Mouse (Mus musculus) monocyte, adult 2 months (primary cell): ENCODE data around the gene Mcm6.

ENCODE experiments used
- DNase-seq, 2 experiments: peaks; one replicate each; pipeline ENCODE4 v3.0.0; 2022; ENCODE audit warnings: low spot score in 2 of 2, low read depth in 1 of 2

Mcm6 gene

GRCm38 (mm10) chr1:128359554-128360376 lies at the start of gene Mcm6:
Gene Mcm6 (minus strand): TSS chr1:128359664.
- peak; percentile 82 to 87 for DNase-seq

DNA sequence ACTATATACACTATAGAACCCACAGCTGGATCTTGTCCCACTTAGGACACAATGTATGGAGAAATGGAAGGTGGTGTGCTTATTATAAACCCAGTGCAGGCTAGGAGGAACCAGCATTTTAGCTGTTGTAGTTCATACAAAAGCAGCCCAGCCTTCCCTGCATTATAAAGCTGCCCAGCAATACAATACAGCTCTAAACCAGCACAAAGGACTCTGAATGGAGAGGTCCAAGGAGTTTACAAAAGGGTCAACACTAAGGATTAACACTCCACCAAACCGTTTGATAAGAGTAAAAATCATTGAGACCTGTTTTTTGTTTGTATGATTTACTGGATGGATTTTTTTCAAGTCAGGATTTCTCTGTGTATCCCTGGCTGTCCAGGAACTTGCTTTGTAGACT lies 47.4 kb upstream of the Mcm6 start:
- DNase-seq, result no peak

- DNase-seq, result no peak
These were observed 46.2 kb upstream of the Mcm6 start for GRCm38 (mm10) chr1:128405675-128406074.

GRCm38 (mm10) chr1:128405041-128405481 lies 45.6 kb upstream of the Mcm6 start:
- DNase-seq, result no peak

DNA sequence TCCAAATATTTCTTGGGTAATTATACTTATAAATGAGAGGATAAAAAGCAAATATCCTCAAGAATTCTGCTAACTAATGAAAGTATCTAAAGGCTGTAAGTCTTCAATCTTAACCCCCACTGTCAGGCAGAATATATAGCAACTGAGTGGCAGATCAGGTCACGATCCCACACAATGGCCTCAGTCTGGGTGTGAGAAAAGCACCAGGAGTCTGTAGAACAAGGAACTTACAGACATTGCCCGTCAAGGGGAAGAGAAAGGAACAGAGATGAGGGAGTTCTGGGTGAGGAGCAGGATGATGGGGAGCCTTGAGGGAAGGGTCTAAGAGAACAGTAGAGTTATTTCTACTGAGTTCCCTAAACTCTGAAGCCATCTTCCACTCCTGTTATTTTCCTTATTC lies 41.5 kb upstream of the Mcm6 start:
- DNase-seq, result no peak

DNA sequence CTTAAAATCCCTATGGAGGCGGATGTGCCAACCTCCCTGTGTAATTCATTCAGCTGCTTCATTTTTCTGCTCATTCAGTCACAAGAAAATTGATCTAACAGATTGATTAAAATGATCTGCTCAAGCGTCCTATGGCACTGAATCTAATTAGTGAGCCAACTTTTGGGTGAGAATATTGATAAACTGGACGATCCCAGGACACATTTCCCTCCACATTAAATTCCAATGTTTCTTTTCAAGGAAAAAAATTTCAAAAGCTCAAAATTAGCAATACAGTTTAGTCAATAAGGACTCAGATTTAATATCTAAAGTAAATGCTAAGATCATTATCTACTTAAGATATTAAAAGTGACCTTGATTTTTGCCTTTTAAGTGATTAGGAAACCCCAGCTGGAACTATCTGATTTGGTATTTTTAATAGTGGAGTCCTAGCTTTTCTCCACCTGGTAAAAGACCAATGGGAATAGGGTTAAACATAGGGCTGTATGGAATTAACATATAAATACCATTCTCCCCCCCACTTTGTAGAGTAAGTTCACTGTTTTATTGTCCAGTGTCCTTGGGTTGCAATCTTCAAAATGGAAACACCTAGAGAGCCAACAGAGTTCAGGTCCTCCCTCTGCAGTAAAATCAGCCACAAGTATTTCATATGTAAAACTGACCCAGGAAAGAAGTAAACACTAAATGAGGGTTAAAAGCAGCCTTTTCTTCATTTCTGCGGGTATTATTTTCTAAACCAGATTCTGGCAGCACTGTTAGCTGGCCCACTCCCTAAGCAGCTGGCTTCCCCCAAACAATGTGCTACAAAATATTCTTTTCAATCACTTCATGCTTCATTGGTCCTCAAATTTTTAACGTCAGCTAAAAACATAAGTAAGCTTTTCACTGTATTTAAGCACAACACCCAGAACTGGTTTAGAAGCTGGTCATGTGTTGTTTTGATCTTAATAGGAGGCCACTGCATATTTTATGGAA lies 40.8 kb upstream of the Mcm6 start:
- no peak for DNase-seq

- DNase-seq, result no peak
These were observed 39.4 kb upstream of the Mcm6 start for GRCm38 (mm10) chr1:128398738-128399445.

GRCm38 (mm10) chr1:128394657-128395056 lies 35.2 kb upstream of the Mcm6 start:
- DNase-seq, result no peak

- DNase-seq, result no peak
These were observed 32.9 kb upstream of the Mcm6 start for GRCm38 (mm10) chr1:128392382-128392781.

DNA sequence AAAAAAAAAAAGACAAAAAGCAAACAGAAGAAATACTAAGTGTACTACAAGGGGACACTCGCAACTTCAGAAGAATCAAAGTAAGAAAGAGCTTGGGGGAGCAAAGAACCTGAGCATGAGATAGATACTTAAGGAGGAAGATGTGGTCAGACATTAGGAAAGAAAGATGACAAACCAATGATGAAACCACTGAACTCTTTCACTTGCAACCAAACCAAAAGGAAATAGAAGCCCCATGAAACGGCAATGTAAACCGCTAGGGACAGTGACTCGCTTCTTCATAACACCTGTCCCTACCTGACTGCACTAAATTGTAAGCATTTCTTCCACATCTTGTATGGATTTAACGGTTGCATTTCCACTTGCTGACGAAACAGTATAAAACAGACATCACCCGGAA lies 27.0 kb upstream of the Mcm6 start:
- DNase-seq, result peak in 1 of 2 experiments; percentile 3

- DNase-seq, result no peak
These were observed 17.4 kb upstream of the Mcm6 start for GRCm38 (mm10) chr1:128376841-128377240.

DNA sequence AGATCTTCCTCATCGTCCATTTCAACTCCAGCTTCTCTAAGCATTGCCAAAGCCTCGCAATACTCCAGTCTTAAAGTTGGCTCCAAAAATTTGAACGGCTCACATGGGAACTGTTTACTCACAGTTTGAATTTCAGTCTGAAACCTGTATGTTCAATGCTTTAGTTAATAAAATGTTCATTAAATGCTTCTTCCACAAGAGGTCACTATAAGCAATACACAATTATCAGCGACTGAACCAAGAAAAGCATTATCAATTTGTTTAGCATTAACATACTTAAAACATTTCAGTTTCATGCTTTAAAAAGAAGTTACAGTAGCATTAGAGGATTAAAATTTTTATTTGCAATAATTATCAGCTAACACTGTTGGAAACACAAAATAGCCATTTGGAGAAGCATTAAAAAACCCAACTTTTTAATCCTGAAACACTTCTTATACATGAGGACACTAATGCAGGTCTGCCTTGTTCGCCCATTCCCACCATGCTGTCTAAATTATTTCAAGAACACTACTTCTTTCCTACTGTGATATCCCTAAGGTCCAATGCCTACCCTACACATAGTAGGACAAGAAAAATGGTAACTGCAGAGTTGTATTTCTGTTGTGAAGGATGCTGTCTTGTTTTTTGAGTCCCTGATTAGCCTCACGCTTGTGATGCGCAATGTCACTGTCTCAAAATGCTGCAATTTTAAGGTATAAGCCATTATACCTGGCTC lies 12.8 kb upstream of the Mcm6 start:
- no peak for DNase-seq

DNA sequence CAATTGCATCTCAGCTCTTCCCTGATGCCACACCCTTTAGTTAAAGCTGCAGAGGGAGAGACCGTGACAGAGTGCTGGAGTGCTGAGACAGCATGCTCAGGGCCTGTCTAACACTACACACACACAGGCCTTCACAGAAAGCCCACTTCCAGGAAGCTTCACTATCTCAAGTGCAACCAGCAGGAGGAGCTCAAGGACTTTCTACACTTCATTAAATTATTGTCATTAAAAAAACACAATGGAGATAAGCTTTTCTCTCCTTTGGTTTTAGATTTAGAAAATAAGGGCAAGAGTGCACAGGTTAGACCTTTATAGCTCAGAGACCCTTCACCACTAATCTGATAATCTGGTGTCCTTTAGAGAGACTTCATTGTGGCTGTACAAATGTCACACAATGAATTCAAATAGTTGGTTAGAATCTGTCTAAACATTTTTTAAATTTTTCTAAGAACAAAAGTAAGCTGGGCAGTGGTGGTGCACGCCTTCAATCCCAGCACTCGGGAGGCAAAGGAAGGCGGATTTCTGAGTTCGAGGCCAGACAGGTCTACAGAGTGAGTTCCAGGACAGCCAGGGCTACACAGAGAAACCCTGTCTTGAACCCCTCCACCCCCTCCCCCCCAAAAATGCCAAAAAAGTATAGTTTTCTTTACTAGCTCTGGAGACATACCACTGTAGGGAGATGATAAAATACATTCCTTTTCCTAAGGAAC lies 9.4 kb upstream of the Mcm6 start:
- DNase-seq, result no peak

- no peak for DNase-seq
These were observed 1.1 kb upstream of the Mcm6 start for GRCm38 (mm10) chr1:128360601-128361000.

DNA sequence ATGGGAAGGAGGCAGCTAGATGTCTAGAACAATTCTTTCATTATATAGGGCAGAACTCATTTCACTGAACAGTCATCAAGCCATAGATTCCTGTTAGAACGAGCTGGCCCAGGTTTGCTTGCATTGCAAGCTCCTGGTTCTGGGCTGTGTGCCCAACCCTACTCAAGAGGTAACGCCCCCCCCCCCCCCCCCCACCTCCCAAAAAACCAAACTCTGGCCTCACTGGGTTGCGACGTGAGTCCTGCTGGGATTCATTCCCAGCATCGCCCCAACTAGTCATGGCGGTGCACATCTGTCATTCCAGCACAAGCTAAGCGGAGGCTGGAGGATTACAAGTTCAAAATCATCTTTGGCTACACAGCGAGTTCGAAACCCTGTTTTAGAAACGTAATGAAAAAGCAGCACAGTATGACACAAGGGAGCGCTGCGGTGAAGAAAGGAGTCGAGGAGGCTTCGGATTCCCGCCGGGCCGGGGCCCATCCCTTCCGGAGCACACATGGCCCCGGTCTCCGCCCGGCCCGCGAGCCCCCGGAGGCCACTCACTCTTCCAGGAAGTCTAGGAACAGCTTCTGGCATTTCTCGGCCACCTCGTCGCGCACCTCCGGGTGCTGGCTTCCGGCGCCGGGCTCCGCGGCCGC lies 429 bp downstream of the Mcm6 start:
- no peak for DNase-seq

DNA sequence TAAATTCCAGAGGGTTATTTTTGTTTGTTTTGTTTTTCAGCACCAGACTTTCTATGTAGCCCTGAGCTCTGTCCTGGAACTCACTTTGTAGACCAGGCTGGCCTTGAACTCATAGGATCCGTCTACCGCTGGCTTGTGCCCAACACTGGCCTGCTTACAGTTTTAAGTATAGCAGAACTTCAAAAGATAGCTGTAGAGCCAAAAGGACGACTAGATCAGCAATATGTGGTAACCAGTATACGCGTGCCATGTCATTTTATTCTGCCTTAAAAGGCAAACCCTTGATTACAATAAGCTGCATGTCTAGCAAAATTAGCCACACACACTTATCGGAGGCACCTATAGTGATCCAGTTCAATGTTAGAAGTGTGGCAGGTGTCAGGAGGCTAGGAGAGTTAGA lies 1.2 kb downstream of the Mcm6 start:
- no peak for DNase-seq

GRCm38 (mm10) chr1:128357452-128357851 lies 2.0 kb downstream of the Mcm6 start:
- DNase-seq, result no peak

- DNase-seq, result no peak
These were observed 6.4 kb downstream of the Mcm6 start for GRCm38 (mm10) chr1:128353092-128353491.

DNA sequence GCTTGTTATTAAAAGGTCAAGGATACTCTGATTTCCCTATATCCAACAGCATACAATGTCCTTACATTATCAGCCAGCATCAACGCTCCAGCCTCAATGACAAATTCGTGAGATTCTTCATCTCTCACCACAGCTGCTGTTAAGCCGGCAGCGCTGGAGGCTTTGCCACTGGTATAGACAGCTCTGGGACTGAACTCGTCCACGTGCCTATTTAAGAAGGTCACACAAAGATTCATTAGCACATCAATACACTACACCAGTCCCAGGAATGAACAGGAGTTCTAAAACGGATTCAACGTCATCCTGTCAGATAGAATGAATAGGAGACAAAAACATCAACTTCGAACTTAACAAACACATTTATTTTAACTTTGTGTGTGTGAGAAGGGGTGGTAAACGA lies 15.2 kb downstream of the Mcm6 start:
- DNase-seq, result no peak
